Mouse (Mus musculus) kidney, adult 18-20 months (tissue): Measurements from ENCODE around the gene Plekhm1.
"Not testable (repeated sequence)": the region's sequence is repeated elsewhere in the genome, so short reads cannot be mapped to it uniquely, and the experiment has no call there.

Experiments
- DNase-seq: peaks from one replicate; pipeline ENCODE4 v3.0.0; 2021

Plekhm1 gene

DNA sequence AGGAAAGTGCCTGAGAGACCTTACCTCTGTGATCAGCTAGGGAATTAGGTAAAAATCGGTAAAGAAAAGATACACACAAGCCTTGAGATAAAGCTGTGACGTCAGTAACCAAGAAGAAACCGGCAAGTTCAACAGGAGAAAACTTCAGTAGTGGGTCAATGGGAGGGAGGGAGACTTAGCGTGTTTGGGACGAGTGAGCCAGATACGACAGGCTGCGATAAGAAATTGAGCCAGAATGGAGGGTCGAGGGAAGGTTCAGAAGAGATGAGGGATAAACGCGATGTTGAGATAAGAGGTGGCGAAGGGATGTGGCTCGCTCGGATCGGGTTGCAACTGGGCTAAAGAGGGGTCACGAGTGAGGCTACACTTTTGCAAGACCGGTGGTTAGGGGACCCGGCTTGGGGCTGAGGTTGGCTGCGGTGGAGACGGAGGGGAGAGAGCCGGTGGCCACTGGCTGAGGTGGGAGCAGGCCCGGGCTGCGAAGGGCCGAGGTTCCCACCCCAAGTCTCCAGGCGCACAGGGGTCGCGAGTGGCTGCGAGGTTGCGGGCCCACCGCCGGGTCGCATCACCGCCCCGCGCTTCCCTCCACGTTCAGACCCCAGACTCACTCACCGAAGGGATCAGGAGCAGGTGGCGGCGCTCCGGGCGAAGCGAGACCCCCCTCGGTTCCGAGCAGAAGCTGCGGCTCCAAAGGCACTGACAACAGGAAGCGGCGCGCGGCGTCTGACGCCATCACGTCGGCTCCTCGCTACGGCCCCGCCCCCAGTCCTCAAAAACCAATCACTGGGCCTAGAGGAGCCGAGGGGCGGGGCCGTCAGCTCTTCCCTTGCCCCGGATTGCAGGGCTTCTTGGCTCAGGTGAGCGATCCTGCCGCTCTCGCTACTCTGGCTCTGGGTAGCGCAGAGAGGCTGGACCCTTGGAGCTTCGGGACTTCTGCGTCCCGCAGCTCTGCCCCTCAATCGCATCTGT lies at the start of gene Plekhm1:
Gene Plekhm1, minus strand, starts transcription at position 707 of the 969 bp plus-strand sequence.
- peak; percentile 97 for DNase-seq

DNA sequence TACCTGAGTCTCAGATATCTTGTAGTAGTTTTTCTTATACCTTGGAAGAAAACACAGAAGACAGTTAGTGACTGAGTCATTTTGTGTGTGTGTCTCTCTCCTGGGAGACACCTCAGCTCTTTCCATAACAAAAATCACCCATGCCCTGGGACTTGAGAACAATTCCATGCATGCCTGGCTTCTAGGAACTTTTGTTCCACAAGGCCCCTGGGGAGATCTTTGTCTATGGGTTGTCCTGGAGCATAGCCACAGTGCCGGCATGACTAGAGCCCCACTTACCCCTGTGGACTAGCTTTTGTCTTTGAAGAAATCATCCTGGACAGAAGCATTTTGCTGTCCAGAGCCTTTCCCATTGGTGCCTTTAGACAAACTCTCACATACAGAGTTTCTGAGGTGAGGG lies 38.6 kb upstream of the Plekhm1 start:
- DNase-seq, result not testable (repeated sequence)

GRCm38 (mm10) chr11:103449721-103450120 lies 37.2 kb upstream of the Plekhm1 start:
- not testable (repeated sequence) for DNase-seq

GRCm38 (mm10) chr11:103443678-103444077 lies 31.2 kb upstream of the Plekhm1 start:
- DNase-seq, result no peak

GRCm38 (mm10) chr11:103436282-103436681 lies 23.8 kb upstream of the Plekhm1 start:
- DNase-seq, result no peak

- DNase-seq, result no peak
These were observed 12.5 kb upstream of the Plekhm1 start for GRCm38 (mm10) chr11:103425031-103425430.

DNA sequence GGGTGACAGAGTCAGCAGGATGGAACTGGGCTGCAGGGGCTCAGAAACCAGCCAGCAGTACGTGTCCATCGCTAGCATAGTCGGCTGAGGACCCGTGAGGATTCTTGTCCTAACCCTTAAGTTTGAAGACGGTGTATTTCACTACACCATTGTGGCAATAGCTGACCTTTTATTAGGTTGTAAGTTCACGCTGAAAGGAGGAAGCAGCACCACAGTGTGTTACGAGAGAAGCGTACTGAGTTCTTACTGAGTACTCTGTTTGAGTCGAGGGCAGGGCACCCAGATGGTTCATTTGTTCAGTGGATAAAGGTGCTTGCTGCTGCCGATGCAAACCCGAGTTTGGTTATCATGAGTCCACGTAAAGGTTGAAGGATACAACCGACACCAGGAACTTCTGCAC lies 7.2 kb upstream of the Plekhm1 start:
- no peak for DNase-seq

DNA sequence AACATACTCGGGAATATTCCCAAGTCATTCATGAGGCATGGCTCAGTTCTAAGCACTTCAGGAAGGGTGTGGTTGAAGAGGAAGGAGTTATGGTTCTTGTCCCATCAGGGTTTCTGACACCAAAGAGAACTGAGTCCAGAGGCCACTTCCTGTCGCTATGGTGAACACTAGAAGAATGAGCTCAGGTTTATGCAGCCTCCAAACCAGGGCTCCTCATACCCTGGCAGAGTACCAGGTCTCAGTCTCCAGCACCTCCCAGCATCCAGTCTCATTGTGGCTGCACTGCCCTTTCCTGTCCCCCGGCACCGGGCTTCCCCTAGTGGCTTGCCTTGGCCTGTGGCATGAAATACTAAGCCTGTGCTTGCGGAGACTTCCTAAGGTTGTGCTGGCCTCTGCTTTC lies 6.7 kb upstream of the Plekhm1 start:
- DNase-seq, result peak; percentile 25

- no peak for DNase-seq
These were observed 1.0 kb upstream of the Plekhm1 start for GRCm38 (mm10) chr11:103413516-103413915.

- DNase-seq, result no peak
These were observed 500 bp upstream of the Plekhm1 start for GRCm38 (mm10) chr11:103412950-103413423.

DNA sequence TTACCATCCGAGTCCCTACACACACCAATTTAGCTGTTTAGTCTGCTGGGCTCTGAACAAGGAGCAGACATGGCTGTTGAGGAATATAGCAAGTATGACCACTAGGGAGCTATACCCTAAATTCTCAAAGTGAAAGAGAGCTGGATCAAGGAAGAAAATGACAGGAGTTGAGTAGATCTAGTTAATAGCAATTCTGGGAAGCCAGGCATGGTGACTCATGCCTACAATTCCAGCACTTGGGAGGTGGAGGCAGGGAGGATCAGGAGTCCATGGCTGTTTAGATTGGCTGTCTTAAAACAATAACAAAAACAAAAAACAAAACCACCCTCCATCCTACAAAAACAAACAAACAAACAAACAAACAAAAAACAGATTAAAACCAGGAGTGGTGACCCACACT lies 1.2 kb downstream of the Plekhm1 start:
- no peak for DNase-seq

GRCm38 (mm10) chr11:103408880-103409279 lies 3.6 kb downstream of the Plekhm1 start:
- no peak for DNase-seq

DNA sequence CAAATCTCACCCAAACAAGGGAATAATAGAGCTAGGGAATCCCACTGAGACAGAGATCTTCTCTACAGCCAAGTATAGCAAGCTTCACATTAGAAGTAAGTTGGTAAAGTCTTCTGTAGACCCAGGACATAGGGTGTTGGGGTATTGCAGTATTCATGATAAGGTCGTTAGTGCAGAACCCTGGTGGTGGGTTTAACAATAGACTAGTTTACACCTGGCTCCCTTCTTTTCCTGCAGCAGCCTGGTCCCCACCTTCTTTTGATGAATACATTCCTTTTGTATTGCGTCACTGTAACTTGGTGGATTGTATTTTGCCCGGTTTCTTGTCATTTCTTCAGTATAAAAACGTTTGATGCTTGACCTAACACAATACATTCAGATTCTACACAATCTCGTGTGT lies 5.4 kb downstream of the Plekhm1 start:
- DNase-seq, result not testable (repeated sequence)

DNA sequence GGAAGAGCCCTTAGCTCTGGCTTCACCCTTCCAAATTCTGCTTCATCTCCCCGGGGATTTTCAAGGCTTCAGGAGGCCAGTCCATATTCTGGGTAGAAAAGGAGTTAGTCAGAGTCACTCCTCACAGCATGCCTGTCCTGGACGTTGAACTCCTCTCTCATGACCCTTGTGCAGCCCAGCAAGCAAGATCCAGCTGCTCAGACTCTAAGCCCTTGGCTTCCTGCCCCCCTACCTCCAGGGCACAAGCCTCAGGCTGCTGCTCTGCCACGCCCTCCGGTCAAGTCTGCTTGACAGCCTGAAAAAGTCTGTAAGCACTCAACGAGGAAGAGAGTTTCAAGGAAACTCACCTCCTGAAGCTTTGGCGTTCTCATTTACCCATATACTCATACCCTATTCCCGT lies 5.9 kb downstream of the Plekhm1 start:
- DNase-seq, result peak; percentile 74

- no peak for DNase-seq
These were observed 6.7 kb downstream of the Plekhm1 start for GRCm38 (mm10) chr11:103405814-103406213.

DNA sequence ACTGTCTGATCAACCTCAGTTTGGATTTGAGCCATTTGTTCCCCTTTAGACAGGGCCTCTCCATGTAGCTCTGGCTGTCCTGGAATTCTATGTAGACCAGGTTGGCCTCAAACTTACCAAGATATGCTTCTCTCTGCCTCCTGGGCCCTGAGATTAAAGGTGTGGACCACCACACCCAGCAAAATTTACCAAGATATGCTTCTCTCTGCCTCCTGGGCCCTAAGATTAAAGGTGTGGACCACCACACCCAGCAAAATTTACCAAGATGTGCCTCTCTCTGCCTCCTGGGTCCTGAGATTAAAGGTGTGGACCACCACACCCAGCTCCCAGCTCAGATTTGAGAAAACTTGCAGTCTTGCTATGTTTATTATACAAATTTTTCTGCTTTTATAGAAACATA lies 7.9 kb downstream of the Plekhm1 start:
- DNase-seq, result no peak

DNA sequence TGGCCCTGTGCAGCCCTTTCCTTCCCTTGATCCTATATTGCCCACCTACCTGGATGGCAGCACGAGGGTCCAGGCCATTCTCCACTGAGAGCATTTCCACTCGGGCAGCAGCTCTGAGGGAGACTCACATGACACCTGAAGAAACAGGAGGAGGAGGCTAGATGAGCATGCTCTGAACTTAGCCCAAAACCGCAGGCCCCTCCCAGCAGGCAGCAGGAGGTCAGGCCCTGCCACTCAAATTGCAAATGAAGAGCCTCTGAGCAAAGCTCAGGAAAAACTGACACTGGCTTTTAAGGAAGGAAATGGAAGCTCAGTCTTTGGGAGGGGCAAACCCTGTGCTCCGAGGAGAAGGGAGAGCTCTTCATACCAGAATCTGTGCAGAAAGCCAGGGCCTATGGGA lies 8.7 kb downstream of the Plekhm1 start:
- peak; percentile 59 for DNase-seq

DNA sequence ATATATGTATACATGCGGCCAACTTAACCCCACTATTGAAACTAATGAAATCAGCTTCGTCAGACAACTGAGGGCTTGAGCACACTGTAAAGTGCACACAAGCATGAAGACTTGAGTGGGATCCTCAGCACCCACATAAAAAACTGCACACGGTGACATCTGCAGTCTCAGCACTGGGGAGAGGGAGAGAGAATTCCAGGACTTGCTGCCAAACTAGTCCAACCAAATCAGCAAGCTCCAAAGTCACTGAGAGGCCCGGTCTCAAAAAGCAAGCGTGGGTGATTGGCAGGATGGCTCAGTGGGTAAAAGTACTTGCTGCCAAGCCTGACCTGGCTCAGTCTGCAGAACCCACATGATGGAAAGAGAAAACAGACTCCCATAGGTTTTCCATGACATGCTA lies 9.7 kb downstream of the Plekhm1 start:
- no peak for DNase-seq

GRCm38 (mm10) chr11:103402198-103402597 lies 10.3 kb downstream of the Plekhm1 start:
- DNase-seq, result peak; percentile 70

- DNase-seq, result no peak
These were observed 12.5 kb downstream of the Plekhm1 start for GRCm38 (mm10) chr11:103399986-103400385.

DNA sequence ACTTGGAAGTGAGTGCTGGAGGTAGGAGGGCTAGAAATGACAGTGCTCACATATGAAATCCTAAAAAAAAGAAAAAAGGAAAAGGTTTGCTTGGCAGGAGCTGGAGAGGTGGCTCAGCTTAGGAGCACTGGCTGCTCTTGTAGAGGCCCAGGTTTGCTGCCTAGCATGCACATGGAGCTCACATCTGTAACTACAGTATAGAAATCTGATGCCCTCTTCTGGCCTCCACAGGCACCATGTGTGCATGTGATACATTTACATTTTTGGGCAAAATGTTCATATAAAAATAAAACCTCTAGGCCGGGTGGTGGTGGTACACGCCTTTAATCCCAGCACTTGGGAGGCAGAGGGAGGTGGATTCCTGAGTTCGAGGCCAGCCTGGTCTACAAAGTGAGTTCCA lies 13.4 kb downstream of the Plekhm1 start:
- DNase-seq, result no peak

GRCm38 (mm10) chr11:103396682-103397081 lies 15.8 kb downstream of the Plekhm1 start:
- DNase-seq, result no peak

- DNase-seq, result no peak
These were observed 16.3 kb downstream of the Plekhm1 start for GRCm38 (mm10) chr11:103396236-103396635.

GRCm38 (mm10) chr11:103394604-103395003 lies 17.9 kb downstream of the Plekhm1 start:
- DNase-seq, result no peak
